Mouse (Mus musculus): ENCODE data around the gene Hoxb1.

DNA sequence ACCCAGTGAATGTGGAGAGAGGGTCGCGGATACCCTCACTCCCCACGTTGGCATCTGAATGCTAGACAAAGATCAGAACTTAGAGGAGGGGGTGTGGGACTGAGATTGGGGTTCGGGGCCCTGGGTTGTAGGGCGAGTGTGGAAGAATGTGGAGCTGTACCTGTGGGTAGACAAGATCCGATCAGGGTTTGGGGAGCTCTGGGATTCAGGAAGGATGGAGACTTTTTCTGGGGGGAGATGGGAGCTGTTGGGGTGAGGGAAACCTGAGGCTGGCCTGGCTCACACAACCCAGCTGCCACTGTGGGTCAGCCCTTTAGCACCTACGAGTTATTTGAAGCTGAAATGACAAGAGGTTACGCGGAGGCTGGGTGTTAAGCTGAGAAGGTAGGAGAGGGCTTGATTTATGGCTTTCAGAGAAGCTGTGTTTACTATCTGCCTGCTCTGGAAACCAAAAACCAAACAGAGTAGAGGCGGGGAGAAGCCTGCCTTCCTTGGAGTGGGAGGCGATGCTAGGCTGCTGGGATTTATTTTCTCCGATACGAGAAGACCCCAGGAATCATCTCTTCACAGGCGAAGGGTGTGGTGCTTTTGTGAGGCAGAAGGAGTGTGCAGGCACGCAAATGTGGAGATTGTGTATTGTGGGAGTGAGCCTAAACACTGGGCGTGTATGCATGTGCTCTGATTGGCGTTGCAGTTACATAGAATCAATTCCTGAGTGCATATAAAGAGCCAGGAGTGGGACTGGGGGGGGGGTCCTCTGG is 32.1 kb upstream of the Hoxb1 start:
- no peak for TF ChIP-seq CTCF (IDR thresholded peaks at IDR 0.05; ENCODE audit: low read depth, low read length)
- TF ChIP-seq POLR2A (IDR thresholded peaks at IDR 0.05; ENCODE audit: extremely low read depth, insufficient read depth, low read length) = no peak

All from liver, adult 2 months (tissue).